ENCODE assay signal across 8 mouse cellular contexts in genomic region chr19:15924866-15925718, GRCm38 (mm10). TPM values are rescaled to one million over a fixed set of nuclear protein-coding genes. Genes with fewer than 3 reads are reported as not detected.
DNase-seq lines count a peak whose midpoint lies in the region; ATAC-seq and TF ChIP-seq lines count a peak whose summit lies in the region.

No protein-coding gene starts in this region.

- H3K36me3 ChIP-seq in hindbrain, embryonic 11.5 days (ENCODE audit: control insufficient read depth, insufficient read depth, low read length) = no peaks in the 10 kb centered on the region
- H3K36me3 ChIP-seq in lung, postnatal 0 days (ENCODE audit: insufficient read depth, low read length) = no peaks in the 10 kb centered on the region

- H3K27me3 ChIP-seq in Patski = no peaks in the 10 kb centered on the region
- no peaks in the 10 kb centered on the region for H3K27me3 ChIP-seq in hindbrain, embryonic 11.5 days (ENCODE audit: control insufficient read depth, insufficient read depth, low read length)
- H3K27me3 ChIP-seq in lung, postnatal 0 days (replicated peaks; ENCODE audit: insufficient read depth, low read length) = no peaks in the 10 kb centered on the region

- no peak for TF ChIP-seq CTCF in Patski (IDR thresholded peaks at IDR 0.05)
- TF ChIP-seq CTCF in lung, postnatal 0 days (IDR thresholded peaks at IDR 0.05) = peak; percentile 3

- POLR2A ChIA-PET in Patski (lab: Charles Lee) = interaction anchor here (1.0 kb wide), 1 partner anchor 23 kb away, joined by 4 read pairs; no protein-coding TSS in a partner anchor

- no peaks in the 10 kb centered on the region for H3K4me1 ChIP-seq in hindbrain, embryonic 11.5 days (replicated peaks; ENCODE audit: control insufficient read depth, insufficient read depth, low read length)
- H3K4me1 ChIP-seq in lung, postnatal 0 days (ENCODE audit: insufficient read depth, low read depth, low read length) = no peaks in the 10 kb centered on the region; the same call in 1 of the 2 replicates

- no peaks in the 10 kb centered on the region for H3K9me3 ChIP-seq in hindbrain, embryonic 11.5 days (ENCODE audit: control insufficient read depth, low read length)
- no peaks in the 10 kb centered on the region for H3K9me3 ChIP-seq in lung, postnatal 0 days (ENCODE audit: low read length)

- peak overlapping the region; percentile 74 for H3K27ac ChIP-seq in hindbrain, embryonic 11.5 days (ENCODE audit: low read depth, low read length)
- H3K27ac ChIP-seq in lung, postnatal 0 days (ENCODE audit: low read length) = peak overlapping the region; percentile 82

- DNase-seq in Patski (ENCODE audit: low read depth, low spot score) = no peak
- DNase-seq in cerebellum, adult 9-11 months = peak; percentile 66
- DNase-seq in frontal cortex, adult 2 months (ENCODE audit: extremely low spot score in 1 of 2, low spot score in 1 of 2) = peak; percentile 84 to 92
- peak; percentile 88 for DNase-seq in hindbrain, embryonic 11.5 days (ENCODE audit: low spot score)
- peak; percentile 85 to 90 for DNase-seq in layer of hippocampus, postnatal 10 days (ENCODE audit: low spot score in 2 of 2)
- DNase-seq in lung, postnatal 0 days (ENCODE audit: low spot score) = peak; percentile 93
- peak; percentile 66 for DNase-seq in ovary, postnatal 10 days (ENCODE audit: low spot score)
- peak; percentile 88 for DNase-seq in thymus, postnatal 0 days (ENCODE audit: low spot score)

- in situ Hi-C loops in Patski (cut with MboI; ENCODE audit: low pct_unique_long_range_greater_than_20kb) = no loop called here

- peak overlapping the region; percentile 52 for H3K4me2 ChIP-seq in hindbrain, embryonic 11.5 days (replicated peaks; ENCODE audit: low read depth, low read length)
- H3K4me2 ChIP-seq in lung, postnatal 0 days (replicated peaks; ENCODE audit: low read depth, low read length) = peak overlapping the region; percentile 85

- no peak for TF ChIP-seq EP300 in lung, postnatal 0 days (IDR thresholded peaks at IDR 0.05)

- peak overlapping the region; percentile 60 for H3K9ac ChIP-seq in hindbrain, embryonic 11.5 days (ENCODE audit: low read depth, low read length)
- H3K9ac ChIP-seq in lung, postnatal 0 days (replicated peaks; ENCODE audit: low read depth) = no peak overlapping the region; the same call in 1 of the 2 replicates

- ATAC-seq in Patski = peak; percentile 96
- ATAC-seq in hindbrain, embryonic 11.5 days (ENCODE audit: low FRiP score) = peak; percentile 98
- ATAC-seq in lung, postnatal 0 days = peak; percentile 92

- CTCF ChIA-PET in Patski (lab: Charles Lee) = interaction anchor here (1.0 to 5.3 kb wide), 7 partner anchors 10 to 39 kb away, joined by 3 to 36 read pairs (median 4); no protein-coding TSS in a partner anchor

- 2% methylated on average over 43 of the region's 43 CpGs for whole genome bisulfite sequencing in hindbrain, embryonic 11.5 days
- 2% methylated on average over 43 of the region's 43 CpGs for WGBS in lung, postnatal 0 days

- H3K4me3 ChIP-seq in hindbrain, embryonic 11.5 days (ENCODE audit: low read depth, low read length) = peak overlapping the region; percentile 62
- peak overlapping the region; percentile 44 for H3K4me3 ChIP-seq in lung, postnatal 0 days (ENCODE audit: low read depth, low read length)

RNA-seq across cellular contexts. Expression of gene Psat1, which starts 22.0 kb away (rescaled TPM):
- 125 TPM for polyA plus RNA-seq in Patski (2021)
- polyA plus RNA-seq in frontal cortex, adult 2 months (2012; rRNA removed) = 112 and 121 TPM in 2 replicates
- polyA plus RNA-seq in hindbrain, embryonic 11.5 days (2014; fragmentation: Nextera tagmentation; extraction: Ambion mirVana) = 107 and 116 TPM in 2 replicates
- 100 to 1,000 TPM; 117 to 130 TPM for total RNA-seq in layer of hippocampus, postnatal 10 days (2021)
- 35.2 and 47.8 TPM in 2 replicates for polyA plus RNA-seq in lung, postnatal 0 days (2015; fragmentation: Nextera tagmentation; extraction: Ambion mirVana)
- polyA plus RNA-seq in thymus, postnatal 0 days (2015; fragmentation: Nextera tagmentation; extraction: Ambion mirVana) = 119 and 138 TPM in 2 replicates

RNA-seq across cellular contexts. Expression of gene Cep78, which starts 59.7 kb away (rescaled TPM):
- polyA plus RNA-seq in Patski (2021) = 13.7 TPM
- 8.5 and 10.1 TPM in 2 replicates for polyA plus RNA-seq in frontal cortex, adult 2 months (2012; rRNA removed)
- 52.3 and 52.6 TPM in 2 replicates for polyA plus RNA-seq in hindbrain, embryonic 11.5 days (2014; fragmentation: Nextera tagmentation; extraction: Ambion mirVana)
- 10 to 100 TPM; 14.8 to 17.5 TPM for total RNA-seq in layer of hippocampus, postnatal 10 days (2021)
- 10.4 and 12.3 TPM in 2 replicates for polyA plus RNA-seq in lung, postnatal 0 days (2015; fragmentation: Nextera tagmentation; extraction: Ambion mirVana)
- 15.4 and 15.8 TPM in 2 replicates for polyA plus RNA-seq in thymus, postnatal 0 days (2015; fragmentation: Nextera tagmentation; extraction: Ambion mirVana)
